Mouse (Mus musculus) C2C12 (cell line): ENCODE measurements around the gene Irf2bp2.

ENCODE experiments used
- CEBPB ChIP-seq: IDR thresholded peaks from one replicate; pipeline ENCODE4 v1.6.1; 2011; ENCODE audit warnings: low read depth, mild to moderate bottlenecking, control low read depth, moderate library complexity
- MAX ChIP-seq: IDR thresholded peaks from one replicate; pipeline ENCODE4 v1.6.1; 2011; ENCODE audit warnings: mild to moderate bottlenecking, control low read depth

DNA sequence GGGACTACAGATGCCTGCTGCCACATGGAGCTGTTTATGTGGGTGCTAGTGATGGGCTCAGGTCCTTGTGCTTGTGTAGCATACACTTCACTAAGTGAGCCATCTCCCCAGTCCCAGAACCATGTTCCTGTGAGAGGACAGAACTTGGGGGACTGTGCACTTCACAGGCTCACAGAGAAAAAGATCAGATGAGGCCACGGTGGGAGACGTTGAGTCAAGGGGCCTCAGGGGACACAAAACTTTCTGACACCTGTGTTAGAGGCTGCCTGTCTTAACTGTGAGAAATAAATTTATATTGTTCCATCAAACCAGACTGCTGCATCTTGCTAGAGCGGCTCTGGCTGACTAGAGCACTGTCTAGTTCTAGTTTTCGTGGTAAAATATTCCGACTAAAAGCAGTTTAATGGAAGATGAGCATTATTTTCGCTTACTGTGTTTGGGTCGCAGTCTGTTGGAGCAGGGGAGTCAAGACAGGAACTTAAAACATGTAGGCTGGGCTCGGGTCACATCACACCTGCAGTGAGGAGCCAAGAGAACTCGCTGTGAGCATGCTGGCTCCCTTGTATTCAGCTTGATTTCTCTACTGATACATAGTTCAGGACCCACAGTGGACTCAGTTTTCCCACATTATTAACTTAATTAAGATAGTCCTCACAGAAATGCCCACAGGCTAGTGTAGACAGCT is 28.5 kb upstream of the Irf2bp2 start:
- no peak for TF ChIP-seq CEBPB
- TF ChIP-seq MAX = no peak
